Mouse (Mus musculus) megakaryocyte-erythroid progenitor cell, adult 5-6 weeks (primary cell): Measurements from ENCODE around the gene Eif4e. TPM values are rescaled to one million over a fixed set of nuclear protein-coding genes. Genes with fewer than 3 reads are reported as not detected.
A peak's percentile ranks its signal among the peaks of the same experiment; 100 is the strongest.

Experiments
- ATAC-seq: replicated peaks from 2 replicates; pipeline ENCODE4 v1.8.0; 2016; ENCODE audit warnings: mild to moderate bottlenecking, inconsistent platforms; ENCODE audit not compliant: severe bottlenecking, poor library complexity, low FRiP score, low TSS enrichment
- total RNA-seq, 2 experiments: library from RNA; stranded (forward) in 1 of 2; stranded (reverse) in 1 of 2; fragments of 200-1000, 215-1000 nt in 1 of 2; fragments of >200 nt in 1 of 2; fragmentation: Nextera tagmentation in 1 of 2; gene quantifications; 2 replicates each; pipeline ENCODE4 v1.2.3; 2014 to 2017

Gene Eif4e
- 208 and 348 TPM in 2 replicates for total RNA-seq (2014; fragmentation: Nextera tagmentation)
- 215 and 277 TPM in 2 replicates for total RNA-seq (2017)

- ATAC-seq: peak; percentile 34
Measured at GRCm38 (mm10) chr3:138526073-138526915, at the start of gene Eif4e. Gene Eif4e, plus strand, starts transcription at chr3:138526179.

- ATAC-seq: peak; percentile 79
Measured at GRCm38 (mm10) chr3:138479489-138479888, 46.5 kb upstream of the Eif4e start.

GRCm38 (mm10) chr3:138481526-138482284 lies 44.3 kb upstream of the Eif4e start:
- peak; percentile 44 for ATAC-seq

- no peak for ATAC-seq
Measured at GRCm38 (mm10) chr3:138483240-138483639, 42.7 kb upstream of the Eif4e start.

GRCm38 (mm10) chr3:138488584-138489326 lies 37.2 kb upstream of the Eif4e start:
- ATAC-seq: 0 out of 2 replicates have a peak, but pooled peaks have one; percentile 9

GRCm38 (mm10) chr3:138489327-138490033 lies 36.5 kb upstream of the Eif4e start, which contains the start of gene Metap1:
Gene Metap1, minus strand, starts transcription at chr3:138489515.
- peak; percentile 96 for ATAC-seq

- ATAC-seq: peak; percentile 16
Measured at GRCm38 (mm10) chr3:138490034-138490337, 36.0 kb upstream of the Eif4e start.

- no peak for ATAC-seq
Measured at GRCm38 (mm10) chr3:138493668-138494067, 32.3 kb upstream of the Eif4e start.

- peak; percentile 10; the same call in 1 of the 2 replicates for ATAC-seq
Measured at GRCm38 (mm10) chr3:138494565-138494964, 31.4 kb upstream of the Eif4e start.

GRCm38 (mm10) chr3:138495166-138496145 lies 30.5 kb upstream of the Eif4e start:
- peak; percentile 93 for ATAC-seq

GRCm38 (mm10) chr3:138498731-138499130 lies 27.2 kb upstream of the Eif4e start:
- ATAC-seq: no peak

- no peak for ATAC-seq
Measured at GRCm38 (mm10) chr3:138499854-138500740, 25.9 kb upstream of the Eif4e start.

- no peak for ATAC-seq
Measured at GRCm38 (mm10) chr3:138503754-138504153, 22.2 kb upstream of the Eif4e start.

- peak; percentile 65 for ATAC-seq
Measured at GRCm38 (mm10) chr3:138506749-138507148, 19.2 kb upstream of the Eif4e start.

- no peak for ATAC-seq
Measured at GRCm38 (mm10) chr3:138509581-138509980, 16.4 kb upstream of the Eif4e start.

- ATAC-seq: no peak
Measured at GRCm38 (mm10) chr3:138510471-138510870, 15.5 kb upstream of the Eif4e start.

- ATAC-seq: no peak
Measured at GRCm38 (mm10) chr3:138513243-138513642, 12.7 kb upstream of the Eif4e start.
